Mouse (Mus musculus) CH12.LX (cell line): ENCODE results near the gene Slc22a4. TPM values are rescaled to one million over a fixed set of nuclear protein-coding genes. Genes with fewer than 3 reads are reported as not detected.
"Not testable (repeated sequence)": the region's sequence is repeated elsewhere in the genome, so short reads cannot be mapped to it uniquely, and the experiment has no call there.

ENCODE experiments used
- DNase-seq: peaks from one replicate; pipeline ENCODE4 v3.0.0-alpha.2; 2013; ENCODE audit errors: extremely low read depth
- H3K27ac ChIP-seq: 2 replicates; pipeline ENCODE4 v1.5.1; 2012; ENCODE audit warnings: low read depth, mild to moderate bottlenecking, control low read depth, moderate library complexity; ENCODE audit not compliant: insufficient read depth
- H3K27me3 ChIP-seq: replicated peaks from 2 replicates; pipeline ENCODE3; 2012; ENCODE audit warnings: inconsistent platforms
- H3K36me3 ChIP-seq, 2 experiments: replicated peaks in 1 of 2; 2 replicates each; pipeline versions ENCODE3 to v1.6.1; 2012; ENCODE audit warnings: inconsistent platforms in 1 of 2, low read length in 1 of 2, mild to moderate bottlenecking in 1 of 2, mixed read lengths in 1 of 2, moderate library complexity in 1 of 2; ENCODE audit not compliant: control insufficient read depth in 1 of 2, insufficient read depth in 1 of 2
- H3K4me1 ChIP-seq, 2 experiments: 2 replicates each; pipeline ENCODE4 v1.6.1; 2012; ENCODE audit warnings: inconsistent platforms in 1 of 2, moderate library complexity in 1 of 2; ENCODE audit not compliant: insufficient read depth in 2 of 2, control insufficient read depth in 1 of 2
- H3K4me2 ChIP-seq: 2 replicates; pipeline ENCODE4 v1.6.1; 2012; ENCODE audit warnings: low read depth, mild to moderate bottlenecking, control low read depth; ENCODE audit not compliant: poor library complexity, insufficient read depth, severe bottlenecking
- H3K4me3 ChIP-seq, 3 experiments: fragments of 150-350 bp in 1 of 3; sonication (generic) in 1 of 3; replicated peaks in 1 of 3; 2 replicates each; pipeline versions ENCODE3 to v1.5.1; 2011 to 2012; ENCODE audit warnings: low read depth in 2 of 3, low read length in 2 of 3, mild to moderate bottlenecking in 2 of 3, moderate library complexity in 2 of 3, control low read depth in 1 of 3, improper control_type of control experiment in 1 of 3, inconsistent platforms in 1 of 3, mixed read lengths in 1 of 3; ENCODE audit not compliant: poor library complexity in 1 of 3
- H3K79me2 ChIP-seq: replicated peaks from 2 replicates; pipeline ENCODE4 v1.6.1; 2012; ENCODE audit warnings: mild to moderate bottlenecking, moderate library complexity; ENCODE audit not compliant: control insufficient read depth, poor library complexity, insufficient read depth, severe bottlenecking; ENCODE audit errors: extremely low read depth
- H3K9ac ChIP-seq: 2 replicates; pipeline ENCODE4 v1.6.1; 2012; ENCODE audit warnings: low read depth, mild to moderate bottlenecking, control low read depth, moderate library complexity; ENCODE audit not compliant: insufficient read depth
- H3K9me3 ChIP-seq: replicated peaks from 2 replicates; pipeline ENCODE3; 2012; ENCODE audit warnings: low read length, inconsistent platforms, mixed read lengths
- CHD1 ChIP-seq: IDR thresholded peaks from 2 replicates; pipeline ENCODE4 v1.6.1; 2012; ENCODE audit warnings: low read depth, low read length, improper control_type of control experiment, inconsistent platforms
- CHD2 ChIP-seq: IDR thresholded peaks from 2 replicates; pipeline ENCODE4 v1.6.1; 2011; ENCODE audit warnings: low read length, improper control_type of control experiment
- E2F4 ChIP-seq: IDR thresholded peaks from 2 replicates; pipeline ENCODE4 v1.6.1; 2011; ENCODE audit warnings: low read depth, low read length, improper control_type of control experiment; ENCODE audit not compliant: insufficient replicate concordance
- ELF1 ChIP-seq: IDR thresholded peaks from 2 replicates; pipeline ENCODE4 v1.6.1; 2014; ENCODE audit warnings: low read depth, mild to moderate bottlenecking, inconsistent platforms, low read length, improper control_type of control experiment
- GABPA ChIP-seq: IDR thresholded peaks from 2 replicates; pipeline ENCODE4 v1.6.1; 2012; ENCODE audit warnings: low read depth, low read length, improper control_type of control experiment, inconsistent platforms; ENCODE audit not compliant: insufficient replicate concordance
- IRF4 ChIP-seq: IDR thresholded peaks from 2 replicates; pipeline ENCODE4 v1.6.1; 2014; ENCODE audit warnings: low read depth, mild to moderate bottlenecking, inconsistent platforms, low read length, improper control_type of control experiment
- JUN ChIP-seq: IDR thresholded peaks from 2 replicates; pipeline ENCODE4 v1.6.1; 2011; ENCODE audit warnings: low read depth, mild to moderate bottlenecking, low read length, improper control_type of control experiment, moderate library complexity; ENCODE audit not compliant: insufficient read depth
- JUND ChIP-seq: conservative IDR thresholded peaks from 2 replicates; pipeline ENCODE4 v1.6.1; 2011; ENCODE audit warnings: low read depth, low read length, improper control_type of control experiment
- KAT2A ChIP-seq: IDR thresholded peaks from 2 replicates; pipeline ENCODE4 v1.6.1; 2012; ENCODE audit warnings: low read length, improper control_type of control experiment, inconsistent platforms; ENCODE audit not compliant: insufficient replicate concordance
- MAZ ChIP-seq: IDR thresholded peaks from 2 replicates; pipeline ENCODE4 v1.6.1; 2012; ENCODE audit warnings: low read depth, mild to moderate bottlenecking, inconsistent platforms, low read length, improper control_type of control experiment, moderate library complexity
- NELFE ChIP-seq: IDR thresholded peaks from 2 replicates; pipeline ENCODE4 v1.6.1; 2011; ENCODE audit warnings: low read depth, low read length, improper control_type of control experiment
- PAX5 ChIP-seq: IDR thresholded peaks from 2 replicates; pipeline ENCODE4 v1.6.1; 2012; ENCODE audit warnings: low read length, inconsistent platforms, mixed read lengths
- RAD21 ChIP-seq: IDR thresholded peaks from 2 replicates; pipeline ENCODE4 v1.6.1; 2011; ENCODE audit warnings: low read depth, mild to moderate bottlenecking, low read length, improper control_type of control experiment, moderate library complexity
- SMC3 ChIP-seq: IDR thresholded peaks from 2 replicates; pipeline ENCODE4 v1.6.1; 2011; ENCODE audit warnings: low read depth, low read length, improper control_type of control experiment
- UBTF ChIP-seq: IDR thresholded peaks from 2 replicates; pipeline ENCODE4 v1.6.1; 2012; ENCODE audit warnings: low read depth, mild to moderate bottlenecking, inconsistent platforms, low read length, improper control_type of control experiment, moderate library complexity
- USF2 ChIP-seq: conservative IDR thresholded peaks from 2 replicates; pipeline ENCODE4 v1.6.1; 2011; ENCODE audit warnings: low read depth, low read length, improper control_type of control experiment
- ZMIZ1 ChIP-seq: IDR thresholded peaks from 2 replicates; pipeline ENCODE4 v1.6.1; 2012; ENCODE audit warnings: low read depth, mild to moderate bottlenecking, inconsistent platforms, low read length, improper control_type of control experiment
- dilution Hi-C: fragments of 300-500 bp; cut with MboI; formaldehyde crosslinking; loops from 2 replicates; pipeline ENCODE4 v1.14.3; 2020; ENCODE audit warnings: low sequenced_read_pairs; ENCODE audit not compliant: extremely low pct_unique_long_range_greater_than_20kb, extremely low pct_ligation_motif_present
- in situ Hi-C: fragments of 300-500 bp; cut with MboI; formaldehyde crosslinking; loops from 3 replicates; pipeline ENCODE4 v1.14.3; 2019; ENCODE audit warnings: low sequenced_read_pairs, low pct_ligation_motif_present, low pct_unique_long_range_greater_than_20kb, mixed read lengths
- polyA plus RNA-seq: library from polyadenylated mRNA; unstranded; fragments of >175 nt; gene quantifications from 2 replicates; pipeline ENCODE4 v1.2.1, GENCODE M21; 2012; ENCODE audit warnings: low read depth; ENCODE audit not compliant: insufficient read length
- total RNA-seq, 2 experiments: library from RNA; depleted of rRNA; stranded (reverse); fragments of 300-350 nt in 1 of 2; fragments of >200 nt in 1 of 2; gene quantifications; 2 replicates each; pipeline ENCODE4 v1.2.3; 2012 to 2014

The Slc22a4 gene
- total and polyA plus RNA-seq, 3 experiments = not detected

DNA sequence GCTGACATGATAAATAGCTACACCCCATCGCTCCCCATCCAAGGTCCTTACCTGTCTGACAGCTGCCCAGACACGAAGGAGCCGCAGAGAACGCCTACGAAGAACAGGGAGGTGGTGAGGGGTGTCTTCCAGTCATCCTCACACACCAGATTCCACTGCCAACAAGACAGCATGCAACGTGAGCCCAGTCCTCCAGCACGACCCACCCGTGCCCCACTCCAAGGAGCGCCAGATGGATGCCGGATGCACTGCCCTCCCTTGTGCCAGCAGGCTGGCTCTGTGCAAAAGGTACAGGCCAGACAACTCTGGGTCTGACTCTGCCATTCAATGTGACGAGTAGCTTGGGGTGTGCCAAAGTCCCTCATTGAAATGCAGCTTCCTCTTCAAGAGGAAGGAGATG is 20.2 kb downstream of the Slc22a4 start:
- dilution Hi-C loops = no loop called here
- DNase-seq = no peak
- peaks cover 6% of the 10 kb centered on the region for H3K27me3 ChIP-seq
- H3K4me2 ChIP-seq = no peak overlapping the region
- no peaks in the 10 kb centered on the region for H3K36me3 ChIP-seq
- TF ChIP-seq KAT2A = no peak
- TF ChIP-seq JUN = no peak
- TF ChIP-seq PAX5 = no peak
- no peak for TF ChIP-seq JUND
- no peak for TF ChIP-seq GABPA
- TF ChIP-seq NELFE = no peak
- no peak for TF ChIP-seq RAD21
- TF ChIP-seq SMC3 = no peak
- no peak for TF ChIP-seq CHD2
- TF ChIP-seq IRF4 = no peak
- TF ChIP-seq ZMIZ1 = no peak
- TF ChIP-seq ELF1 = no peak
- no peak for TF ChIP-seq E2F4
- no peak for TF ChIP-seq MAZ
- H3K9me3 ChIP-seq = no peaks in the 10 kb centered on the region
- no peaks in the 10 kb centered on the region for H3K4me1 ChIP-seq
- H3K4me3 ChIP-seq = no peak overlapping the region
- H3K9ac ChIP-seq = no peak overlapping the region
- in situ Hi-C loops = loop anchor here (10.0 kb wide), 1 partner anchor 347 kb away; no protein-coding TSS in a partner anchor
- H3K27ac ChIP-seq = no peak overlapping the region
- no peaks in the 10 kb centered on the region for H3K79me2 ChIP-seq

DNA sequence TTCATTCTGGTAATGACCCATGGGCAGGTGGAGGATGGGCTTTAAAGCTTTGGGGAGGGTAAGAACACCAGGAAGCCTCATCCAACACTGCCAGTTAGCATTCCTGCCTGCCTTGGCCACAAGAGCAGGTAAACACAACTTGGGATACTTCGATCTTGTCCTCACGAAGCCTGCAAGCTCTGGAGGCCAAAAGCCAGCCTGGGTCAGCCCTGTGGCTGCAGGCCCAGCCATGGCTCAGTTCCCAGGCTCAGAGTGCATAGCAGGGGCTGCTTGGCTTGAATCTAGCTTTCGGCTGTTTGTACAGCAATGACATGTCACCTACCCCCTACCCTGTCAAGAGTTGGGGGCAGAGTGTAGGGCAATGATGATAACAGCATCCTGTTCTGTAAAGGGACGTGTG is 21.0 kb downstream of the Slc22a4 start:
- DNase-seq = no peak
- no peak overlapping the region for H3K4me3 ChIP-seq
- peaks cover 3 to 5% of the 10 kb centered on the region in 2 experiments; a peak in 3 of 4 replicates for H3K4me1 ChIP-seq
- no peaks in the 10 kb centered on the region for H3K9me3 ChIP-seq
- TF ChIP-seq IRF4 (no peak), UBTF (no peak), SMC3 (no peak), CHD1 (no peak), E2F4 (no peak), PAX5 (no peak), ELF1 (no peak), KAT2A (no peak), USF2 (no peak)
- no peak overlapping the region for H3K4me2 ChIP-seq
- H3K27me3 ChIP-seq = peaks cover 2% of the 10 kb centered on the region
- H3K79me2 ChIP-seq = no peaks in the 10 kb centered on the region
- no peaks in the 10 kb centered on the region for H3K36me3 ChIP-seq
- in situ Hi-C loops = loop anchor here (10.0 kb wide), 1 partner anchor 348 kb away; no protein-coding TSS in a partner anchor
- H3K27ac ChIP-seq = no peak overlapping the region
- H3K9ac ChIP-seq = no peak overlapping the region
- dilution Hi-C loops = no loop called here

DNA sequence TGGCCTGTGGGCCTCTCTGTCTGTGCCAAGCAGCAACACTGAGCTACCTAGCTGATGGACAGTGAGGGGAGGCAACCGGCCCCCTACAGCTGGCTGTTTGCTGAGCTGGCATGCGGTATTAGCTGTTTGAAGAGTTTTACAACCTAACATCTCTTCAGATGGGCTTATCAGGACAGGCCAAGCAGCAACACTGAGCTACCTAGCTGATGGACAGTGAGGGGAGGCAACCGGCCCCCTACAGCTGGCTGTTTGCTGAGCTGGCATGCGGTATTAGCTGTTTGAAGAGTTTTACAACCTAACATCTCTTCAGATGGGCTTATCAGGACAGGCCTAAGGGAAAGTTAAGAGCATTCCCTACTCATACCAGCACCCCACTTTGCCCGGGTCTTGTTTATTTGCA is 21.5 kb downstream of the Slc22a4 start:
- H3K79me2 ChIP-seq, H3K4me1 ChIP-seq, dilution Hi-C loops, H3K4me2 ChIP-seq, H3K36me3 ChIP-seq, H3K9ac ChIP-seq, H3K27ac ChIP-seq, H3K9me3 ChIP-seq, H3K27me3 ChIP-seq, H3K4me3 ChIP-seq, DNase-seq: not testable (repeated sequence)
- in situ Hi-C loops = loop anchor here (10.0 kb wide), 1 partner anchor 348 kb away; no protein-coding TSS in a partner anchor
